Mouse (Mus musculus): ENCODE measurements around the gene Pard3b. TPM values are rescaled to one million over a fixed set of nuclear protein-coding genes. Genes with fewer than 3 reads are reported as not detected.

The Pard3b gene
- polyA plus RNA-seq, 2 experiments = 0.44 to 1.4 TPM

DNA sequence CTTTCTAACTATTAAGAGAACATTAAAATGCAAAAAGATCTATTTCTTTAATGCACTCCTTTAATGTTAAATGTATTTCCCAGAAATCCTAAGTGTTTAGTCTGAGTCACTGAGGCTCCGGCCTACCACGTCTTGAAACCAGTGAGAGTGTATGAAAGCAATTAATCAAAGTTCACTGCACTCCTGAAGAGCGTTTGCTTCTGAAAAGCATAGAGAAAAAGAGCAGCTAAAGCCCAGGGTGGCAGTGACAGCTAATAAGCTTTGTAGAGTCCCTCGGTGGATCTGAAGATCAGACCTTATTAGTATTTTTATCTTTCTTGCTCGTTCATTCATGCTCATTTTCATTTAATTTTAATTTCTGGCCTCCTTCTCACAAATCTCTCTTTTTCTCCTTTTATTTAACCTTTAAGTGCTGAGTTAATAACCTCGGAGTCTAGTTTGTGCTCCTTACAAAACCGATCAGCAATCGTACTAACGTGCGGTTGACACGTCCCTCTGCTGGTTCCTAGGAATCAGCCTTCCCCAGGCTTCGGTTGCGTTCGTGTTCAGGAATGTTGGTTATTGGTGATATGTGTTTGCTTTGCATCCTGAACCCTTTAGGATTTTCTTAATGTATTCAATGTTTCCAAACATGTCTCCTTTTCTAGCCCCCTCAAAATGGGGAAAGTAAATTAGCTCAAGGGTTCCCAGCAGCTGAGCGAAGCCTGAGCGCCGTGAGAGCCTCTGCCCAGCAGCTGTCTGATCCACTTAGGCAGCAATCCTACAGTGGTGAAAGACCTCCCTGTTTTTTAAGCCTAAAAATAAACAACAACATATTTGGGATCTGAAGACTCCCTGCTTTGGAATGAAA lies 790.9 kb downstream of the Pard3b start:
- Histone ChIP-seq H3K9ac (replicated peaks) (no peak overlapping the region), H3K9me3 (ENCODE audit: control insufficient read depth, low read length) (no peaks in the 10 kb centered on the region), H3K4me1 (replicated peaks; ENCODE audit: control insufficient read depth in 2 of 2, insufficient read depth in 2 of 2, low read length in 1 of 2) (no peaks in the 10 kb centered on the region), H3K27me3 (ENCODE audit: control insufficient read depth, insufficient read depth, low read length) (no peaks in the 10 kb centered on the region), H3K4me2 (ENCODE audit: low read depth) (no peak overlapping the region), H3K4me3 (ENCODE audit: insufficient read depth in 1 of 2, low read depth in 2 of 2, low read length in 2 of 2) (no peak overlapping the region), H3K36me3 (replicated peaks; ENCODE audit: control insufficient read depth, insufficient read depth, low read depth) (no peaks in the 10 kb centered on the region), H3K27ac (no peak overlapping the region)
- WGBS (ENCODE audit: insufficient replicate concordance) = 77% methylated on average over 17 of the region's 17 CpGs
- TF ChIP-seq EP300 (IDR thresholded peaks at IDR 0.05; ENCODE audit: low read depth) (no peak), CTCF (IDR thresholded peaks at IDR 0.05; ENCODE audit: low read depth) (no peak)
- DNase-seq (ENCODE audit: low read depth in 3 of 3, low spot score in 3 of 3) (no peak), ATAC-seq (ENCODE audit: insufficient read depth) (no peak)

GRCm38 (mm10) chr1:62431054-62431453 lies 792.4 kb downstream of the Pard3b start:
- no peak overlapping the region for H3K27ac ChIP-seq
- H3K4me2 ChIP-seq (ENCODE audit: low read depth) = no peak overlapping the region
- TF ChIP-seq EP300 (IDR thresholded peaks at IDR 0.05; ENCODE audit: low read depth) = no peak
- no peak for TF ChIP-seq CTCF (IDR thresholded peaks at IDR 0.05; ENCODE audit: low read depth)
- no peak overlapping the region for H3K9ac ChIP-seq (replicated peaks)
- H3K4me1 ChIP-seq (replicated peaks; ENCODE audit: control insufficient read depth in 2 of 2, insufficient read depth in 2 of 2, low read length in 1 of 2) = no peaks in the 10 kb centered on the region
- no peaks in the 10 kb centered on the region for H3K36me3 ChIP-seq (replicated peaks; ENCODE audit: control insufficient read depth, insufficient read depth, low read depth)
- H3K9me3 ChIP-seq (ENCODE audit: control insufficient read depth, low read length) = no peaks in the 10 kb centered on the region
- no peak overlapping the region for H3K4me3 ChIP-seq (ENCODE audit: insufficient read depth in 1 of 2, low read depth in 2 of 2, low read length in 2 of 2)
- H3K27me3 ChIP-seq (ENCODE audit: control insufficient read depth, insufficient read depth, low read length) = no peaks in the 10 kb centered on the region
- DNase-seq (ENCODE audit: low read depth in 3 of 3, low spot score in 3 of 3) = no peak
- WGBS (ENCODE audit: insufficient replicate concordance) = 47% methylated on average over 6 of the region's 6 CpGs
- no peak for ATAC-seq (ENCODE audit: insufficient read depth)

- DNase-seq (ENCODE audit: low read depth in 3 of 3, low spot score in 3 of 3) (no peak), ATAC-seq (ENCODE audit: insufficient read depth) (no peak)
- H3K4me2 ChIP-seq (ENCODE audit: low read depth) = no peak overlapping the region
- TF ChIP-seq CTCF (IDR thresholded peaks at IDR 0.05; ENCODE audit: low read depth) (no peak), EP300 (IDR thresholded peaks at IDR 0.05; ENCODE audit: low read depth) (no peak)
- H3K36me3 ChIP-seq (replicated peaks; ENCODE audit: control insufficient read depth, insufficient read depth, low read depth) = no peaks in the 10 kb centered on the region
- H3K4me1 ChIP-seq (replicated peaks; ENCODE audit: control insufficient read depth in 2 of 2, insufficient read depth in 2 of 2, low read length in 1 of 2) = no peaks in the 10 kb centered on the region
- no peaks in the 10 kb centered on the region for H3K9me3 ChIP-seq (ENCODE audit: control insufficient read depth, low read length)
- no peak overlapping the region for H3K9ac ChIP-seq (replicated peaks)
- WGBS (ENCODE audit: insufficient replicate concordance) = 69% methylated on average over 5 of the region's 5 CpGs
- H3K27ac ChIP-seq = no peak overlapping the region
- H3K27me3 ChIP-seq (ENCODE audit: control insufficient read depth, insufficient read depth, low read length) = no peaks in the 10 kb centered on the region
- H3K4me3 ChIP-seq (ENCODE audit: insufficient read depth in 1 of 2, low read depth in 2 of 2, low read length in 2 of 2) = no peak overlapping the region
Measured at GRCm38 (mm10) chr1:62433891-62434290, 795.3 kb downstream of the Pard3b start.

DNA sequence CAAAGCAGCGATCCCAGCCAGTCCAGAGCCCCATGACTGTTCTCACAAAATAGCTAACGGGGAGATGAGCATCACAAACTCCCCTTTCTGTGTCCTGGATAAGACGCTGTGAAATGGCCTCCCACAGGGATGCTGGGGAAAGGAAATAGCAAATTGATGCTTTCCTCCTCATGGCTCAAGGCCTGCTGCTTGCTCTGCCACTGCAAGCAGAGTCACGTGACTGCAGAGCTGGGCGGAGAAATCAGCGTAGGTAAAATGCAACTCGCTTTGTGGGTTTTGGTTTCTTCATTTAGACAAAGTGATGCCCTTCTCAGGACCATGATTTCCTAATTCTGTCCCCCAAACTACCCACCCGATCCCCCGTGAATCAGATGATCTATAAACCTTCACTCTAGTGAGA lies 797.2 kb downstream of the Pard3b start:
- DNase-seq (ENCODE audit: low read depth in 3 of 3, low spot score in 3 of 3) (no peak), ATAC-seq (ENCODE audit: insufficient read depth) (no peak)
- H3K9ac ChIP-seq (replicated peaks) = no peak overlapping the region
- no peak overlapping the region for H3K4me2 ChIP-seq (ENCODE audit: low read depth)
- WGBS (ENCODE audit: insufficient replicate concordance) = 49% methylated on average over 9 of the region's 9 CpGs
- no peak overlapping the region for H3K4me3 ChIP-seq (ENCODE audit: insufficient read depth in 1 of 2, low read depth in 2 of 2, low read length in 2 of 2)
- H3K9me3 ChIP-seq (ENCODE audit: control insufficient read depth, low read length) = no peaks in the 10 kb centered on the region
- no peak overlapping the region for H3K27ac ChIP-seq
- H3K27me3 ChIP-seq (ENCODE audit: control insufficient read depth, insufficient read depth, low read length) = no peaks in the 10 kb centered on the region
- TF ChIP-seq CTCF (IDR thresholded peaks at IDR 0.05; ENCODE audit: low read depth) (no peak), EP300 (IDR thresholded peaks at IDR 0.05; ENCODE audit: low read depth) (no peak)
- H3K4me1 ChIP-seq (replicated peaks; ENCODE audit: control insufficient read depth in 2 of 2, insufficient read depth in 2 of 2, low read length in 1 of 2) = no peaks in the 10 kb centered on the region
- H3K36me3 ChIP-seq (replicated peaks; ENCODE audit: control insufficient read depth, insufficient read depth, low read depth) = no peaks in the 10 kb centered on the region

GRCm38 (mm10) chr1:62436304-62436703 lies 797.7 kb downstream of the Pard3b start:
- DNase-seq (ENCODE audit: low read depth in 3 of 3, low spot score in 3 of 3) (no peak), ATAC-seq (ENCODE audit: insufficient read depth) (no peak)
- no peaks in the 10 kb centered on the region for H3K4me1 ChIP-seq (replicated peaks; ENCODE audit: control insufficient read depth in 2 of 2, insufficient read depth in 2 of 2, low read length in 1 of 2)
- WGBS (ENCODE audit: insufficient replicate concordance) = 51% methylated on average over 3 of the region's 3 CpGs
- no peak overlapping the region for H3K27ac ChIP-seq
- TF ChIP-seq CTCF (IDR thresholded peaks at IDR 0.05; ENCODE audit: low read depth) (no peak), EP300 (IDR thresholded peaks at IDR 0.05; ENCODE audit: low read depth) (no peak)
- H3K9ac ChIP-seq (replicated peaks) = no peak overlapping the region
- H3K4me3 ChIP-seq (ENCODE audit: insufficient read depth in 1 of 2, low read depth in 2 of 2, low read length in 2 of 2) = no peak overlapping the region
- H3K36me3 ChIP-seq (replicated peaks; ENCODE audit: control insufficient read depth, insufficient read depth, low read depth) = no peaks in the 10 kb centered on the region
- H3K27me3 ChIP-seq (ENCODE audit: control insufficient read depth, insufficient read depth, low read length) = no peaks in the 10 kb centered on the region
- H3K9me3 ChIP-seq (ENCODE audit: control insufficient read depth, low read length) = no peaks in the 10 kb centered on the region
- no peak overlapping the region for H3K4me2 ChIP-seq (ENCODE audit: low read depth)
